Mouse (Mus musculus) kidney, adult 2 months (tissue): ENCODE data around the gene Izumo1r.

ENCODE experiments used
- CTCF ChIP-seq: fragments of 200-500 bp; conservative IDR thresholded peaks from 2 replicates; pipeline ENCODE4 v1.5.1; 2011; ENCODE audit warnings: low read depth, mild to moderate bottlenecking, control low read depth, low read length, moderate library complexity, mixed read lengths; ENCODE audit not compliant: insufficient read depth, insufficient read length
- POLR2A ChIP-seq: fragments of 200-500 bp; IDR thresholded peaks from one replicate; pipeline ENCODE4 v1.6.1; 2011; ENCODE audit warnings: low read depth, low read length, control low read depth

- no peak for TF ChIP-seq CTCF
- TF ChIP-seq POLR2A: no peak
Measured at GRCm38 (mm10) chr9:14843901-14844300, 59.8 kb downstream of the Izumo1r start.
